In genomic region chr13:68622792-68623191, GRCm38 (mm10) we compare ENCODE assay signal across 12 mouse cellular contexts. TPM values are rescaled to one million over a fixed set of nuclear protein-coding genes. Genes with fewer than 3 reads are reported as not detected.
DNase-seq lines count a peak whose midpoint lies in the region; ATAC-seq and TF ChIP-seq lines count a peak whose summit lies in the region.
"Had no signal": no experiment of that assay in that cellular context is flagged by ENCODE, and none has a peak within 500 bp of the region (broad histone marks: within the 10 kb centered on the region; RNA-seq: fewer than 3 reads in every experiment).

No protein-coding gene starts in this region.

- H3K9ac ChIP-seq in hindbrain, embryonic 14.5 days = no peak overlapping the region
- no peak overlapping the region for H3K9ac ChIP-seq in hindbrain, embryonic 11.5 days (ENCODE audit: low read depth, low read length)
- no peak overlapping the region for H3K9ac ChIP-seq in lung, embryonic 16.5 days (ENCODE audit: low read length)
- H3K9ac ChIP-seq in hindbrain, postnatal 0 days (replicated peaks; ENCODE audit: low read length) = no peak overlapping the region

- peak; percentile 77; the same call in 1 of the 2 replicates for TF ChIP-seq CTCF in hindbrain, postnatal 0 days (IDR thresholded peaks at IDR 0.05; ENCODE audit: low read depth)

- no peaks in the 10 kb centered on the region for H3K27me3 ChIP-seq in hindbrain, embryonic 14.5 days (ENCODE audit: control insufficient read depth, insufficient read depth, low read length)
- H3K27me3 ChIP-seq in hindbrain, embryonic 11.5 days (ENCODE audit: control insufficient read depth, insufficient read depth, low read length) = no peaks in the 10 kb centered on the region
- H3K27me3 ChIP-seq in lung, embryonic 16.5 days (ENCODE audit: control insufficient read depth, insufficient read depth, low read depth, low read length) = no peaks in the 10 kb centered on the region
- no peaks in the 10 kb centered on the region for H3K27me3 ChIP-seq in hindbrain, postnatal 0 days (ENCODE audit: insufficient read depth, low read length)

- H3K27ac ChIP-seq in hindbrain, embryonic 14.5 days = no peak overlapping the region
- H3K27ac ChIP-seq in hindbrain, embryonic 11.5 days (ENCODE audit: low read depth, low read length) = no peak overlapping the region
- H3K27ac ChIP-seq in lung, embryonic 16.5 days (ENCODE audit: low read length) = no peak overlapping the region
- H3K27ac ChIP-seq in hindbrain, postnatal 0 days = no peak overlapping the region

- H3K4me2 ChIP-seq in hindbrain, embryonic 14.5 days (replicated peaks) = no peak overlapping the region
- H3K4me2 ChIP-seq in hindbrain, embryonic 11.5 days (replicated peaks; ENCODE audit: low read depth, low read length) = no peak overlapping the region
- H3K4me2 ChIP-seq in lung, embryonic 16.5 days (ENCODE audit: low read depth, low read length) = no peak overlapping the region
- H3K4me2 ChIP-seq in hindbrain, postnatal 0 days (ENCODE audit: low read depth, low read length) = no peak overlapping the region
- H3K4me2 ChIP-seq: heart, embryonic 11.5 days had no signal

- no peaks in the 10 kb centered on the region for H3K4me1 ChIP-seq in hindbrain, embryonic 14.5 days (replicated peaks; ENCODE audit: control insufficient read depth, insufficient read depth, low read length)
- no peaks in the 10 kb centered on the region for H3K4me1 ChIP-seq in hindbrain, embryonic 11.5 days (replicated peaks; ENCODE audit: control insufficient read depth, insufficient read depth, low read length)
- no peaks in the 10 kb centered on the region for H3K4me1 ChIP-seq in lung, embryonic 16.5 days (replicated peaks; ENCODE audit: control insufficient read depth, insufficient read depth, low read length)
- H3K4me1 ChIP-seq in hindbrain, postnatal 0 days (ENCODE audit: insufficient read depth, low read length) = no peaks in the 10 kb centered on the region

- DNase-seq in hindbrain, embryonic 14.5 days (ENCODE audit: low spot score) = peak; percentile 64
- DNase-seq in hindbrain, embryonic 11.5 days (ENCODE audit: low spot score) = no peak
- no peak for DNase-seq in lung, postnatal 25 days (ENCODE audit: low spot score)
- DNase-seq in hindbrain, postnatal 0 days (ENCODE audit: low spot score) = peak; percentile 79
- peak; percentile 68 for DNase-seq in retina, postnatal 1 day
- no peak for DNase-seq in T-cell, adult 2 months (ENCODE audit: low spot score)
- DNase-seq in urinary bladder, adult 2 months (ENCODE audit: low spot score) = no peak
- DNase-seq: adrenal gland, postnatal 25 days; lung, adult 2 months; thymus, postnatal 4 days had no signal

- 68% methylated on average over 6 of the region's 6 CpGs for WGBS in hindbrain, embryonic 14.5 days
- 66% methylated on average over 6 of the region's 6 CpGs for WGBS in hindbrain, embryonic 11.5 days
- 54% methylated on average over 6 of the region's 6 CpGs for WGBS in lung, embryonic 16.5 days
- WGBS in hindbrain, postnatal 0 days = 57% methylated on average over 6 of the region's 6 CpGs

- no peaks in the 10 kb centered on the region for H3K9me3 ChIP-seq in hindbrain, embryonic 14.5 days (ENCODE audit: control insufficient read depth, low read length)
- H3K9me3 ChIP-seq in hindbrain, embryonic 11.5 days (ENCODE audit: control insufficient read depth, low read length) = no peaks in the 10 kb centered on the region
- H3K9me3 ChIP-seq in lung, embryonic 16.5 days (ENCODE audit: control insufficient read depth, low read length) = no peaks in the 10 kb centered on the region
- no peaks in the 10 kb centered on the region for H3K9me3 ChIP-seq in hindbrain, postnatal 0 days (ENCODE audit: low read length)

- no peaks in the 10 kb centered on the region for H3K36me3 ChIP-seq in hindbrain, embryonic 14.5 days (replicated peaks; ENCODE audit: control insufficient read depth, insufficient read depth)
- no peaks in the 10 kb centered on the region for H3K36me3 ChIP-seq in hindbrain, embryonic 11.5 days (ENCODE audit: control insufficient read depth, insufficient read depth, low read length)
- peaks cover 9% of the 10 kb centered on the region; the same call in 1 of the 2 replicates for H3K36me3 ChIP-seq in lung, embryonic 16.5 days (ENCODE audit: control insufficient read depth, insufficient read depth, low read length)
- no peaks in the 10 kb centered on the region for H3K36me3 ChIP-seq in hindbrain, postnatal 0 days (ENCODE audit: insufficient read depth, low read length)

- H3K4me3 ChIP-seq in hindbrain, embryonic 14.5 days (replicated peaks; ENCODE audit: low read length) = no peak overlapping the region
- no peak overlapping the region for H3K4me3 ChIP-seq in hindbrain, embryonic 11.5 days (ENCODE audit: low read depth, low read length)
- H3K4me3 ChIP-seq in lung, embryonic 16.5 days (ENCODE audit: low read length) = no peak overlapping the region
- H3K4me3 ChIP-seq in hindbrain, postnatal 0 days (ENCODE audit: low read length) = no peak overlapping the region

- ATAC-seq in hindbrain, embryonic 14.5 days (ENCODE audit: low FRiP score) = peak; percentile 79
- no peak for ATAC-seq in hindbrain, embryonic 11.5 days (ENCODE audit: low FRiP score)
- ATAC-seq in lung, embryonic 16.5 days (ENCODE audit: low read depth) = peak; percentile 49; the same call in 1 of the 2 replicates
- ATAC-seq in hindbrain, postnatal 0 days = peak; percentile 91

RNA-seq across cellular contexts. Expression of gene 1700001L19Rik, which starts 25.6 kb away (rescaled TPM):
- polyA plus RNA-seq in hindbrain, embryonic 14.5 days (2014; fragmentation: Nextera tagmentation; extraction: Ambion mirVana) = 6.0 and 6.9 TPM in 2 replicates
- 1.5 and 1.9 TPM in 2 replicates for polyA plus RNA-seq in hindbrain, embryonic 11.5 days (2014; fragmentation: Nextera tagmentation; extraction: Ambion mirVana)
- polyA plus RNA-seq in lung, embryonic 16.5 days (2015; fragmentation: Nextera tagmentation; extraction: Ambion mirVana) = 2.2 and 4.5 TPM in 2 replicates
- total RNA-seq in hindbrain, postnatal 0 days (2014; rRNA removed) = 3.3 and 8.3 TPM in 2 replicates
- 13.5 and 14.0 TPM in 2 replicates for polyA plus RNA-seq in hindbrain, postnatal 0 days (2015; fragmentation: Nextera tagmentation; extraction: Ambion mirVana)
- 0.08 and 0.19 TPM in 2 replicates for polyA plus RNA-seq in urinary bladder, adult 2 months (2012; rRNA removed)

RNA-seq across cellular contexts. Expression of gene Fastkd3, which starts 40.8 kb away (rescaled TPM):
- polyA plus RNA-seq in hindbrain, embryonic 14.5 days (2014; fragmentation: Nextera tagmentation; extraction: Ambion mirVana) = 24.0 and 24.6 TPM in 2 replicates
- polyA plus RNA-seq in hindbrain, embryonic 11.5 days (2014; fragmentation: Nextera tagmentation; extraction: Ambion mirVana) = 38.4 and 38.8 TPM in 2 replicates
- 33.4 and 38.9 TPM in 2 replicates for polyA plus RNA-seq in lung, embryonic 16.5 days (2015; fragmentation: Nextera tagmentation; extraction: Ambion mirVana)
- 11.3 and 13.9 TPM in 2 replicates for total RNA-seq in hindbrain, postnatal 0 days (2014; rRNA removed)
- 19.2 and 20.7 TPM in 2 replicates for polyA plus RNA-seq in hindbrain, postnatal 0 days (2015; fragmentation: Nextera tagmentation; extraction: Ambion mirVana)
- 12.4 and 13.7 TPM in 2 replicates for polyA plus RNA-seq in urinary bladder, adult 2 months (2012; rRNA removed)

RNA-seq across cellular contexts. Expression of gene Mtrr, which starts 40.8 kb away (rescaled TPM):
- polyA plus RNA-seq in hindbrain, embryonic 14.5 days (2014; fragmentation: Nextera tagmentation; extraction: Ambion mirVana) = 12.9 and 14.8 TPM in 2 replicates
- 17.2 and 17.4 TPM in 2 replicates for polyA plus RNA-seq in hindbrain, embryonic 11.5 days (2014; fragmentation: Nextera tagmentation; extraction: Ambion mirVana)
- polyA plus RNA-seq in lung, embryonic 16.5 days (2015; fragmentation: Nextera tagmentation; extraction: Ambion mirVana) = 21.5 and 22.6 TPM in 2 replicates
- total RNA-seq in hindbrain, postnatal 0 days (2014; rRNA removed) = 10.1 and 18.0 TPM in 2 replicates
- 8.2 and 10.3 TPM in 2 replicates for polyA plus RNA-seq in hindbrain, postnatal 0 days (2015; fragmentation: Nextera tagmentation; extraction: Ambion mirVana)
- polyA plus RNA-seq in urinary bladder, adult 2 months (2012; rRNA removed) = 11.9 and 13.5 TPM in 2 replicates

Comparison
In these comparisons a context has a peak if more than half of its experiments do, and no peak if none do; other contexts are left out.
1. DNase-seq: peak in hindbrain, embryonic 14.5 days (single experiment), hindbrain, postnatal 0 days (single experiment) and retina, postnatal 1 day (single experiment); none in hindbrain, embryonic 11.5 days (single experiment), lung, postnatal 25 days (single experiment), T-cell, adult 2 months (single experiment) and urinary bladder, adult 2 months (single experiment).